Mouse (Mus musculus): ENCODE results near the gene Prpf40b. TPM values are rescaled to one million over a fixed set of nuclear protein-coding genes. Genes with fewer than 3 reads are reported as not detected.

Gene Prpf40b
- polyA plus RNA-seq, 1 experiment from 2014 or later, result 61.1 TPM

Other genes with a start within 250 kb of the Prpf40b start
- gene Prph, start 239.9 kb upstream of the Prpf40b start, polyA plus RNA-seq (2016; fragmentation: Nextera tagmentation; extraction: Ambion mirVana), result 9.7 and 14.4 TPM in 2 replicates
- gene Troap, start 220.5 kb upstream of the Prpf40b start, polyA plus RNA-seq (2016; fragmentation: Nextera tagmentation; extraction: Ambion mirVana), result 41.6 and 46.8 TPM in 2 replicates
- gene C1ql4, start 207.3 kb upstream of the Prpf40b start, polyA plus RNA-seq (2016; fragmentation: Nextera tagmentation; extraction: Ambion mirVana), result 0.78 and 8.7 TPM in 2 replicates
- gene Dnajc22, start 201.9 kb upstream of the Prpf40b start, polyA plus RNA-seq (2016; fragmentation: Nextera tagmentation; extraction: Ambion mirVana), result 1.9 and 2.2 TPM in 2 replicates
- 58.4 and 62.6 TPM in 2 replicates for gene Spats2, start 169.2 kb upstream of the Prpf40b start, polyA plus RNA-seq (2016; fragmentation: Nextera tagmentation; extraction: Ambion mirVana)
- 0.04 and 0.12 TPM in 2 replicates for gene Kcnh3, start 70.2 kb upstream of the Prpf40b start, polyA plus RNA-seq (2016; fragmentation: Nextera tagmentation; extraction: Ambion mirVana)
- gene Mcrs1, start 43.1 kb upstream of the Prpf40b start, polyA plus RNA-seq (2016; fragmentation: Nextera tagmentation; extraction: Ambion mirVana), result 194 and 213 TPM in 2 replicates
- gene Fam186b, start 801 bp downstream of the Prpf40b start, polyA plus RNA-seq (2016; fragmentation: Nextera tagmentation; extraction: Ambion mirVana), result 0.20 and 0.27 TPM in 2 replicates
- gene Fmnl3, start 75.4 kb downstream of the Prpf40b start, polyA plus RNA-seq (2016; fragmentation: Nextera tagmentation; extraction: Ambion mirVana), result 10.7 and 14.6 TPM in 2 replicates
- gene Tmbim6, start 97.8 kb downstream of the Prpf40b start, polyA plus RNA-seq (2016; fragmentation: Nextera tagmentation; extraction: Ambion mirVana), result 283 and 284 TPM in 2 replicates
- gene Nckap5l, start 162.7 kb downstream of the Prpf40b start, polyA plus RNA-seq (2016; fragmentation: Nextera tagmentation; extraction: Ambion mirVana), result 13.5 and 15.8 TPM in 2 replicates
- gene Bcdin3d, start 179.6 kb downstream of the Prpf40b start, polyA plus RNA-seq (2016; fragmentation: Nextera tagmentation; extraction: Ambion mirVana), result 19.3 and 20.2 TPM in 2 replicates
- gene Faim2, start 233.1 kb downstream of the Prpf40b start, polyA plus RNA-seq (2016; fragmentation: Nextera tagmentation; extraction: Ambion mirVana), result 0.63 and 1.1 TPM in 2 replicates